Mouse (Mus musculus) neural tube, embryonic 12.5 days (tissue): ENCODE data around the gene 2810408A11Rik. TPM values are rescaled to one million over a fixed set of nuclear protein-coding genes. Genes with fewer than 3 reads are reported as not detected.

Source experiments
- ATAC-seq: fragments of 200-750 bp; cut with Nextera tagmentation; 2 replicates; pipeline ENCODE4 v1.8.0; 2017; ENCODE audit warnings: low read depth, mild to moderate bottlenecking, moderate TSS enrichment, moderate library complexity; ENCODE audit not compliant: low FRiP score
- H3K27ac ChIP-seq: fragments of 300-500 bp; sonication (generic); 2 replicates; pipeline ENCODE4 v1.5.1; 2016
- H3K27me3 ChIP-seq: fragments of 300-500 bp; sonication (generic); replicated peaks from 2 replicates; pipeline ENCODE4 v1.6.1; 2016; ENCODE audit warnings: mild to moderate bottlenecking
- H3K36me3 ChIP-seq: fragments of 300-500 bp; sonication (generic); 2 replicates; pipeline ENCODE4 v1.6.1; 2016; ENCODE audit warnings: mild to moderate bottlenecking
- H3K4me1 ChIP-seq: fragments of 300-500 bp; sonication (generic); 2 replicates; pipeline ENCODE4 v1.6.1; 2016
- H3K4me2 ChIP-seq: fragments of 300-500 bp; sonication (generic); replicated peaks from 2 replicates; pipeline ENCODE4 v1.6.1; 2016; ENCODE audit warnings: mild to moderate bottlenecking
- H3K4me3 ChIP-seq: fragments of 300-500 bp; sonication (generic); 2 replicates; pipeline ENCODE4 v1.5.1; 2016
- H3K9ac ChIP-seq: fragments of 300-500 bp; sonication (generic); 2 replicates; pipeline ENCODE4 v1.6.1; 2016; ENCODE audit warnings: mild to moderate bottlenecking
- H3K9me3 ChIP-seq: fragments of 300-500 bp; sonication (generic); 2 replicates; pipeline ENCODE4 v1.6.1; 2016; ENCODE audit warnings: mild to moderate bottlenecking
- WGBS: fragments of 180-500 bp; shearing (Covaris S2); methylation state at CpG from one replicate; pipeline ENCODE4 v1.1.7; 2016; 5-methylcytosine and 5-hydroxymethylcytosine counted together
- microRNA-seq: library from miRNA; unstranded; fragments of <30 nt; microRNA quantifications from one replicate; pipeline ENCODE4, GENCODE M21; 2017
- polyA plus RNA-seq: library from polyadenylated mRNA; unstranded; fragments of >200 nt; fragmentation: Nextera tagmentation; extraction: Ambion mirVana; gene quantifications from 2 replicates; pipeline ENCODE4 v1.2.1, GENCODE M21; 2016

2810408A11Rik gene
- polyA plus RNA-seq, 1 experiment from 2014 or later, result 18.1 TPM

GRCm38 (mm10) chr11:69849128-69849527, 51.7 kb downstream of the 2810408A11Rik start:
- WGBS, result 93% methylated on average over 9 of the region's 9 CpGs
- Histone ChIP-seq H3K4me1 (peaks cover 31% of the 10 kb centered on the region), H3K4me2 (no peak overlapping the region), H3K27ac (no peak overlapping the region), H3K9ac (no peak overlapping the region), H3K27me3 (no peaks in the 10 kb centered on the region), H3K36me3 (peaks cover 38% of the 10 kb centered on the region), H3K9me3 (no peaks in the 10 kb centered on the region), H3K4me3 (no peak overlapping the region)
- no peak for ATAC-seq

- no peaks in the 10 kb centered on the region for H3K27me3 ChIP-seq
- H3K27ac ChIP-seq, result no peak overlapping the region
- H3K4me3 ChIP-seq, result peak overlapping the region; percentile 65; the same call in 1 of the 2 replicates
- peaks cover 26% of the 10 kb centered on the region for H3K4me1 ChIP-seq
- H3K36me3 ChIP-seq, result peaks cover 38% of the 10 kb centered on the region
- H3K9me3 ChIP-seq, result no peaks in the 10 kb centered on the region
- ATAC-seq, result no peak
- H3K4me2 ChIP-seq, result peak overlapping the region; percentile 74
- 96% methylated on average over 6 of the region's 6 CpGs for WGBS
- no peak overlapping the region; the same call in 1 of the 2 replicates for H3K9ac ChIP-seq
These were observed 52.8 kb downstream of the 2810408A11Rik start for GRCm38 (mm10) chr11:69848021-69848420.

Small RNAs within 50 kb of the gene (microRNA-seq; reads per million reads assigned to microRNA genes)
- not detected for gene Mir6924

Other genes with a start within 250 kb of the 2810408A11Rik start
- 0.30 TPM in 1 of 2 replicates, not detected in the other for gene Sox15, start 245.7 kb downstream of the 2810408A11Rik start, polyA plus RNA-seq
- gene Mpdu1, start 238.3 kb downstream of the 2810408A11Rik start, polyA plus RNA-seq, result 81.4 and 82.6 TPM in 2 replicates
- 7.7 and 8.0 TPM in 2 replicates for gene Cd68, start 234.8 kb downstream of the 2810408A11Rik start, polyA plus RNA-seq
- 598 and 684 TPM in 2 replicates for gene Eif4a1, start 228.6 kb downstream of the 2810408A11Rik start, polyA plus RNA-seq
- gene Senp3, start 218.9 kb downstream of the 2810408A11Rik start, polyA plus RNA-seq, result 97.8 and 115 TPM in 2 replicates
- gene Tnfsf13, start 215.2 kb downstream of the 2810408A11Rik start, polyA plus RNA-seq, result 0.20 TPM in 1 of 2 replicates, not detected in the other
- gene Tnfsf12, start 205.1 kb downstream of the 2810408A11Rik start, polyA plus RNA-seq, result 1.9 and 2.7 TPM in 2 replicates
- 1.4 TPM in 2 replicates for gene Tnfsfm13, start 204.9 kb downstream of the 2810408A11Rik start, polyA plus RNA-seq
- 28.5 and 31.2 TPM in 2 replicates for gene Polr2a, start 142.3 kb downstream of the 2810408A11Rik start, polyA plus RNA-seq
- gene Slc35g3, start 139.0 kb downstream of the 2810408A11Rik start, polyA plus RNA-seq, result not detected in 2 replicates
- gene Zbtb4, start 135.1 kb downstream of the 2810408A11Rik start, polyA plus RNA-seq, result 2.3 and 2.4 TPM in 2 replicates
- gene Chrnb1, start 105.0 kb downstream of the 2810408A11Rik start, polyA plus RNA-seq, result 5.3 and 5.8 TPM in 2 replicates
- 4.1 and 5.6 TPM in 2 replicates for gene Fgf11, start 99.1 kb downstream of the 2810408A11Rik start, polyA plus RNA-seq
- gene Tmem102, start 95.4 kb downstream of the 2810408A11Rik start, polyA plus RNA-seq, result 1.1 and 1.7 TPM in 2 replicates
- not detected in 2 replicates for gene Gm39566, start 85.7 kb downstream of the 2810408A11Rik start, polyA plus RNA-seq
- gene Spem2, start 82.5 kb downstream of the 2810408A11Rik start, polyA plus RNA-seq, result not detected in 2 replicates
- gene Spem1, start 78.8 kb downstream of the 2810408A11Rik start, polyA plus RNA-seq, result 0.52 TPM in 1 of 2 replicates, not detected in the other
- 14.1 and 16.6 TPM in 2 replicates for gene Nlgn2, start 63.2 kb downstream of the 2810408A11Rik start, polyA plus RNA-seq
- 325 and 328 TPM in 2 replicates for gene Tmem256, start 62.5 kb downstream of the 2810408A11Rik start, polyA plus RNA-seq
- gene Plscr3, start 54.6 kb downstream of the 2810408A11Rik start, polyA plus RNA-seq, result 64.4 and 69.9 TPM in 2 replicates
- gene Tnk1, start 42.3 kb downstream of the 2810408A11Rik start, polyA plus RNA-seq, result 0.22 and 0.30 TPM in 2 replicates
- not detected in 2 replicates for gene Tmem95, start 23.0 kb downstream of the 2810408A11Rik start, polyA plus RNA-seq
- 3.1 TPM in 2 replicates for gene Kctd11, start 19.6 kb downstream of the 2810408A11Rik start, polyA plus RNA-seq
- gene Acap1, start 5.4 kb downstream of the 2810408A11Rik start, polyA plus RNA-seq, result 0.54 and 0.90 TPM in 2 replicates
- gene Neurl4, start 85 bp upstream of the 2810408A11Rik start, polyA plus RNA-seq, result 19.8 and 20.4 TPM in 2 replicates
- 82.4 and 92.0 TPM in 2 replicates for gene Gps2, start 12.9 kb upstream of the 2810408A11Rik start, polyA plus RNA-seq
- gene Eif5a, start 21.0 kb upstream of the 2810408A11Rik start, polyA plus RNA-seq, result 1,451 and 1,549 TPM in 2 replicates
- gene Ybx2, start 34.8 kb upstream of the 2810408A11Rik start, polyA plus RNA-seq, result 5.5 and 6.0 TPM in 2 replicates
- gene Slc2a4, start 47.2 kb upstream of the 2810408A11Rik start, polyA plus RNA-seq, result 12.3 and 12.4 TPM in 2 replicates
- 2.1 and 3.2 TPM in 2 replicates for gene Cldn7, start 63.8 kb upstream of the 2810408A11Rik start, polyA plus RNA-seq
- gene Ctdnep1, start 80.2 kb upstream of the 2810408A11Rik start, polyA plus RNA-seq, result 23.0 and 24.3 TPM in 2 replicates
- gene Elp5, start 81.5 kb upstream of the 2810408A11Rik start, polyA plus RNA-seq, result 129 and 131 TPM in 2 replicates
- gene Gabarap, start 90.2 kb upstream of the 2810408A11Rik start, polyA plus RNA-seq, result 577 and 592 TPM in 2 replicates
- 89.4 and 92.5 TPM in 2 replicates for gene Phf23, start 94.8 kb upstream of the 2810408A11Rik start, polyA plus RNA-seq
- 39.0 and 40.7 TPM in 2 replicates for gene Dvl2, start 99.6 kb upstream of the 2810408A11Rik start, polyA plus RNA-seq
- gene Acadvl, start 114.4 kb upstream of the 2810408A11Rik start, polyA plus RNA-seq, result 59.1 and 63.7 TPM in 2 replicates
- gene Dlg4, start 116.0 kb upstream of the 2810408A11Rik start, polyA plus RNA-seq, result 23.6 and 25.5 TPM in 2 replicates
- 0.68 and 1.1 TPM in 2 replicates for gene Asgr1, start 153.1 kb upstream of the 2810408A11Rik start, polyA plus RNA-seq
- 0.61 TPM in 1 of 2 replicates, not detected in the other for gene Asgr2, start 191.7 kb upstream of the 2810408A11Rik start, polyA plus RNA-seq
- gene Mgl2, start 229.3 kb upstream of the 2810408A11Rik start, polyA plus RNA-seq, result 0.48 TPM in 1 of 2 replicates, not detected in the other